Mouse (Mus musculus) intestine, postnatal 0 days (tissue): Measurements from ENCODE around the gene Taf10. TPM values are rescaled to one million over a fixed set of nuclear protein-coding genes. Genes with fewer than 3 reads are reported as not detected.

ENCODE experiments used
- ATAC-seq: fragments of 200-750 bp; cut with Nextera tagmentation; 2 replicates; pipeline ENCODE4 v1.8.0; 2017; ENCODE audit warnings: mild to moderate bottlenecking, moderate TSS enrichment, moderate library complexity
- H3K27ac ChIP-seq: fragments of 300-500 bp; sonication (generic); 2 replicates; pipeline ENCODE4 v1.5.1; 2014; ENCODE audit warnings: mild to moderate bottlenecking, low read depth, low read length, moderate library complexity
- H3K27me3 ChIP-seq: fragments of 300-500 bp; sonication (generic); replicated peaks from 2 replicates; pipeline ENCODE4 v1.6.1; 2014; ENCODE audit warnings: low read length, mixed read lengths; ENCODE audit not compliant: control insufficient read depth, insufficient read depth
- H3K36me3 ChIP-seq: fragments of 300-500 bp; sonication (generic); 2 replicates; pipeline ENCODE4 v1.6.1; 2014; ENCODE audit warnings: mild to moderate bottlenecking, moderate library complexity; ENCODE audit not compliant: control insufficient read depth, insufficient read depth
- H3K4me1 ChIP-seq: fragments of 300-500 bp; sonication (generic); replicated peaks from 2 replicates; pipeline ENCODE4 v1.6.1; 2014; ENCODE audit warnings: antibody characterized with exemption, low read length, mixed read lengths; ENCODE audit not compliant: control insufficient read depth, insufficient read depth
- H3K4me2 ChIP-seq: fragments of 300-500 bp; sonication (generic); replicated peaks from 2 replicates; pipeline ENCODE4 v1.6.1; 2014; ENCODE audit warnings: low read depth, mild to moderate bottlenecking, moderate library complexity
- H3K4me3 ChIP-seq: fragments of 300-500 bp; sonication (generic); 2 replicates; pipeline ENCODE4 v1.5.1; 2014; ENCODE audit warnings: low read depth, low read length
- H3K9ac ChIP-seq: fragments of 300-500 bp; sonication (generic); 2 replicates; pipeline ENCODE4 v1.6.1; 2014; ENCODE audit warnings: mild to moderate bottlenecking, low read depth, low read length
- H3K9me3 ChIP-seq: fragments of 300-500 bp; sonication (generic); 2 replicates; pipeline ENCODE4 v1.6.1; 2016; ENCODE audit warnings: mixed run types; ENCODE audit not compliant: control insufficient read depth
- CTCF ChIP-seq: sonication (generic); IDR thresholded peaks from 2 replicates; pipeline ENCODE4 v1.5.1; 2016; ENCODE audit warnings: low read depth, mild to moderate bottlenecking, control low read depth, antibody characterized with exemption, moderate library complexity
- WGBS: fragments of 180-500 bp; shearing (Covaris S2); extraction: QIAGEN DNeasy Blood & Tissue Kit; methylation state at CpG from one replicate; pipeline ENCODE4 v1.1.7; 2014; 5-methylcytosine and 5-hydroxymethylcytosine counted together
- polyA plus RNA-seq: library from polyadenylated mRNA; unstranded; fragments of >200 nt; fragmentation: Nextera tagmentation; extraction: Ambion mirVana; gene quantifications from 2 replicates; pipeline ENCODE4 v1.2.1, GENCODE M21; 2015

Taf10 gene
- polyA plus RNA-seq, 1 experiment from 2014 or later, result 168 TPM

GRCm38 (mm10) chr7:105774661-105775060 lies 30.5 kb upstream of the Taf10 start:
- H3K9me3 ChIP-seq, result no peaks in the 10 kb centered on the region
- no peak for TF ChIP-seq CTCF
- H3K4me2 ChIP-seq, result no peak overlapping the region
- no peaks in the 10 kb centered on the region for H3K4me1 ChIP-seq
- no peak for ATAC-seq
- H3K27me3 ChIP-seq, result no peaks in the 10 kb centered on the region
- H3K27ac ChIP-seq, result no peak overlapping the region
- H3K4me3 ChIP-seq, result no peak overlapping the region
- 55% methylated on average over 8 of the region's 8 CpGs for WGBS
- no peak overlapping the region for H3K9ac ChIP-seq
- H3K36me3 ChIP-seq, result peaks cover 8% of the 10 kb centered on the region; the same call in 1 of the 2 replicates

DNA sequence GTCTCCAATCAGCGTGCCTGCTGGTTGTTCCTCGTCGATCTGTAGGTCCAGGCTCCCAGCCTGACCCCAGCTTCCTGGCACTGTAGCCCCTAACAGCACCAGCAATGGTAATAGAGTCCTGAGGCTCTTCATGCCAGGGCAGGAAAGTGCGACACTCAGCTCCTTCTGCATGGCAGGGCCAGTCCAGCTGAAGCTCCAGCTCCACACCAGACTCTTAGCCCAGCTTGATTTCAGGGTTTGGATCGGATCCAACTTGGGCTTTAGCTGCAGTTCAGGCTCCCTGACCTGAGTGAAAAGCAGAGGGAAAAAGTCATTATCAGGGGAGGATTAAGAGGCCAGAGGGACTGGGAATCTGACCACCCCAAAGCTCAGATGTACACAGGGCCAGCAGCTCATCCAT lies 28.9 kb upstream of the Taf10 start:
- no peak for ATAC-seq
- Histone ChIP-seq H3K4me2 (no peak overlapping the region), H3K27me3 (no peaks in the 10 kb centered on the region), H3K36me3 (peaks cover 8% of the 10 kb centered on the region; the same call in 1 of the 2 replicates), H3K9ac (no peak overlapping the region), H3K9me3 (no peaks in the 10 kb centered on the region), H3K27ac (no peak overlapping the region), H3K4me3 (no peak overlapping the region), H3K4me1 (no peaks in the 10 kb centered on the region)
- WGBS, result 87% methylated on average over 5 of the region's 5 CpGs
- TF ChIP-seq CTCF, result no peak

GRCm38 (mm10) chr7:105772331-105772730 lies 28.2 kb upstream of the Taf10 start:
- H3K4me2 ChIP-seq, result no peak overlapping the region
- 93% methylated on average over 15 of the region's 15 CpGs for WGBS
- no peaks in the 10 kb centered on the region for H3K27me3 ChIP-seq
- H3K4me1 ChIP-seq, result no peaks in the 10 kb centered on the region
- no peak for ATAC-seq
- H3K27ac ChIP-seq, result no peak overlapping the region
- no peak overlapping the region for H3K4me3 ChIP-seq
- no peaks in the 10 kb centered on the region for H3K9me3 ChIP-seq
- no peak overlapping the region for H3K9ac ChIP-seq
- peaks cover 8% of the 10 kb centered on the region; the same call in 1 of the 2 replicates for H3K36me3 ChIP-seq
- no peak for TF ChIP-seq CTCF

- Histone ChIP-seq H3K27me3 (no peaks in the 10 kb centered on the region), H3K4me2 (no peak overlapping the region), H3K27ac (no peak overlapping the region), H3K36me3 (peaks cover 16% of the 10 kb centered on the region; the same call in 1 of the 2 replicates), H3K9ac (no peak overlapping the region), H3K4me3 (no peak overlapping the region), H3K4me1 (no peaks in the 10 kb centered on the region), H3K9me3 (no peaks in the 10 kb centered on the region)
- 79% methylated on average over 3 of the region's 3 CpGs for WGBS
- TF ChIP-seq CTCF, result no peak
- no peak for ATAC-seq
These were observed 25.8 kb upstream of the Taf10 start for GRCm38 (mm10) chr7:105769959-105770358.

DNA sequence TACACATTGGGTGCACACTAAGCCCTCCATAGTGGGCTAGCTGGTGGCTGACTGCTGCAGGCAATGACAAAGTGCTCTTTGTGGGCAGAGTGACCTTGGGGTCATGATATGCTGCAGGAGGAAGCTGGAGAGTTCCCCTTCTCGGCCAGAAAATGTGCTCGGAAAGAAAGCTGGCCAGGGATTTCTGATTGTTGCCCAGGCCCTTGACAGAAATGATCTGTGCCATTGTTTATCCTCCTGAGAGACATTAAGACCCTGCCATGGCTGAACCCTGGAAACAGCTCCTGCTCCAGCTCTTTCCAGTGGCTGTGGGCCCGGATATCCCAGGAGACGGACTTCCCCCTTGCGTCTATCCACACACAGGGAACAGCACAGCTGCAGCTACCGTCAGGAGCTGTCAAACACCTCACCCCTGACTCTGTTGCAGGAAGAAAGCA lies 23.6 kb upstream of the Taf10 start:
- H3K27me3 ChIP-seq, result peaks cover 4% of the 10 kb centered on the region; the same call in 1 of the 2 replicates
- no peaks in the 10 kb centered on the region for H3K9me3 ChIP-seq
- 40% methylated on average over 6 of the region's 6 CpGs for WGBS
- no peak overlapping the region for H3K27ac ChIP-seq
- ATAC-seq, result no peak
- no peak for TF ChIP-seq CTCF
- H3K36me3 ChIP-seq, result peaks cover 21% of the 10 kb centered on the region
- H3K4me2 ChIP-seq, result no peak overlapping the region
- no peaks in the 10 kb centered on the region for H3K4me1 ChIP-seq
- H3K4me3 ChIP-seq, result no peak overlapping the region
- H3K9ac ChIP-seq, result no peak overlapping the region

DNA sequence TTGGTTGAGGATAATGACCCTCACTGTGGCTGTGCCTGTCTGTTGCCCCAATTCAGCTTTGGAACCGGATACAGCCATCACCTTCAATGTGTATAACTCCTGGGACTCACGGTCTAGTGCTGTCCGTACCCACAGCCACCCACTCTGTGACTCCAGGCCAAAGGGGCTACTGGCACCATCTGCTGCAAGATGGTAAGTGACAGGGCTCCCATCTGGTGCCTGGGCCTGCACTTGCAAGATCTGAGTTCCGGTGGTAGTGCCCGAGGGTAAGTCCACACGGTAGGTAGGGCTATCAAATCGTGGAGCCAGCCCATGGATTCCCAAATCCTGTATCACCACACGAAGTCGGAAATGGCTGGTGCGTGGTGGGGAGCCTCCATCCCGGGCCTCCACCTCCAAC lies 20.2 kb upstream of the Taf10 start:
- no peaks in the 10 kb centered on the region for H3K9me3 ChIP-seq
- 91% methylated on average over 11 of the region's 11 CpGs for WGBS
- no peak overlapping the region for H3K4me3 ChIP-seq
- no peaks in the 10 kb centered on the region for H3K4me1 ChIP-seq
- ATAC-seq, result no peak
- H3K27me3 ChIP-seq, result peaks cover 10% of the 10 kb centered on the region; the same call in 1 of the 2 replicates
- no peak for TF ChIP-seq CTCF
- no peak overlapping the region for H3K27ac ChIP-seq
- H3K9ac ChIP-seq, result no peak overlapping the region
- no peak overlapping the region for H3K4me2 ChIP-seq
- H3K36me3 ChIP-seq, result peaks cover 23% of the 10 kb centered on the region; the same call in 1 of the 2 replicates
